Mouse (Mus musculus) limb, embryonic 12.5 days (tissue): Measurements from ENCODE around the gene Raph1. TPM values are rescaled to one million over a fixed set of nuclear protein-coding genes. Genes with fewer than 3 reads are reported as not detected.

Experiments used
- ATAC-seq: fragments of 200-750 bp; cut with Nextera tagmentation; 2 replicates; pipeline ENCODE4 v1.8.0; 2017; ENCODE audit warnings: low read depth, moderate TSS enrichment; ENCODE audit not compliant: insufficient number of reproducible peaks, insufficient read depth, low FRiP score, low TSS enrichment
- H3K27ac ChIP-seq: fragments of 300-500 bp; sonication (generic); 2 replicates; pipeline ENCODE4 v1.5.1; 2016; ENCODE audit warnings: mild to moderate bottlenecking, moderate library complexity
- H3K27me3 ChIP-seq: fragments of 300-500 bp; sonication (generic); 2 replicates; pipeline ENCODE4 v1.6.1; 2016; ENCODE audit warnings: mild to moderate bottlenecking, moderate library complexity
- H3K36me3 ChIP-seq: fragments of 300-500 bp; sonication (generic); 2 replicates; pipeline ENCODE4 v1.6.1; 2016; ENCODE audit warnings: mild to moderate bottlenecking, moderate library complexity
- H3K4me1 ChIP-seq: fragments of 300-500 bp; sonication (generic); replicated peaks from 2 replicates; pipeline ENCODE4 v1.6.1; 2016
- H3K4me2 ChIP-seq: fragments of 300-500 bp; sonication (generic); 2 replicates; pipeline ENCODE4 v1.6.1; 2016; ENCODE audit warnings: mild to moderate bottlenecking, moderate library complexity
- H3K4me3 ChIP-seq: fragments of 300-500 bp; sonication (generic); replicated peaks from 2 replicates; pipeline ENCODE4 v1.5.1; 2016; ENCODE audit warnings: mild to moderate bottlenecking
- H3K9ac ChIP-seq: fragments of 300-500 bp; sonication (generic); replicated peaks from 2 replicates; pipeline ENCODE4 v1.6.1; 2016; ENCODE audit warnings: mild to moderate bottlenecking, moderate library complexity
- H3K9me3 ChIP-seq: fragments of 300-500 bp; sonication (generic); 2 replicates; pipeline ENCODE4 v1.6.1; 2016; ENCODE audit warnings: mild to moderate bottlenecking, moderate library complexity
- WGBS: fragments of 180-500 bp; shearing (Covaris S2); methylation state at CpG from one replicate; pipeline ENCODE4 v1.1.7; 2016; 5-methylcytosine and 5-hydroxymethylcytosine counted together
- microRNA-seq: library from miRNA; unstranded; fragments of <30 nt; microRNA quantifications from one replicate; pipeline ENCODE4, GENCODE M21; 2017
- polyA plus RNA-seq: library from polyadenylated mRNA; unstranded; fragments of >200 nt; fragmentation: Nextera tagmentation; extraction: Ambion mirVana; gene quantifications from 2 replicates; pipeline ENCODE4 v1.2.1, GENCODE M21; 2016

The Raph1 gene
- polyA plus RNA-seq, 1 experiment from 2014 or later = 21.0 TPM

DNA sequence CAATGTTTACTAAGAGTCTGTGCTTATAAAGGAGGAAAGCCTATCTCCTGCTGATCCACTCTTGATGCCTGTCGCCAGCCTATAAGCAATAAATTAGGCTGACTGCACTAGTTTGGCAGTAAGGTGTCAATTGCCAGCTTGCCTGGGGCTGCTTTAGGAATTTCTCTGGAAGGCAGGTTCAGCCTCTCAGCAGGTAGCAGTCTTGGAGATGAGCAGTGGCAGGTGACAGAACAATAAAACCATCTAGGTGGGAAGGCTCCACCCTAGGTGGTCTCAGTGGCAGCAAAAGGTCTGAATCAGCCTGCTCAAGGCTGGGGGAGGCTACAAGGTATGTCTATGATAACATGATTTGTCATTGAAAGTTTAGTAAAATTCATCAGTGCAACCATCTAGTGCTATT lies 134.4 kb downstream of the Raph1 start:
- Histone ChIP-seq H3K4me2 (no peak overlapping the region), H3K9me3 (no peaks in the 10 kb centered on the region), H3K4me1 (no peaks in the 10 kb centered on the region), H3K27me3 (no peaks in the 10 kb centered on the region), H3K9ac (no peak overlapping the region), H3K27ac (no peak overlapping the region), H3K36me3 (peaks cover 7% of the 10 kb centered on the region; the same call in 1 of the 2 replicates), H3K4me3 (no peak overlapping the region)
- 11% methylated on average over 1 of the region's 1 CpGs for WGBS
- no peak for ATAC-seq

Small RNA genes within 50 kb of the gene (microRNA-seq; reads per million reads assigned to microRNA genes)
- gene Gm23762 = not detected

Other genes starting within 250 kb of the Raph1 start
- gene Cyp20a1, start 223.8 kb downstream of the Raph1 start, polyA plus RNA-seq = 20.0 and 23.9 TPM in 2 replicates
- 30.8 and 33.3 TPM in 2 replicates for gene Abi2, start 157.5 kb downstream of the Raph1 start, polyA plus RNA-seq
- 0.05 and 0.06 TPM in 2 replicates for gene Cd28, start 149.7 kb upstream of the Raph1 start, polyA plus RNA-seq